Comparison of ENCODE assay signal across 24 mouse cellular contexts in genomic region chr9:122153436-122153835, GRCm38 (mm10).
"Had no signal": no experiment of that assay in that cellular context is flagged by ENCODE, and none has a peak within 500 bp of the region (broad histone marks: within the 10 kb centered on the region; RNA-seq: fewer than 3 reads in every experiment).

No protein-coding gene starts in this region.

- H3K4me2 ChIP-seq: heart, embryonic 12.5 days; hindbrain, embryonic 12.5 days; hindbrain, embryonic 14.5 days; limb, embryonic 12.5 days; liver, embryonic 11.5 days; liver, embryonic 13.5 days; liver, embryonic 15.5 days had no signal

- H3K9ac ChIP-seq: heart, embryonic 12.5 days; hindbrain, embryonic 12.5 days; hindbrain, embryonic 14.5 days; limb, embryonic 12.5 days; liver, embryonic 13.5 days; liver, embryonic 15.5 days; liver, postnatal 0 days had no signal

- H3K4me3 ChIP-seq: heart, embryonic 12.5 days; hindbrain, embryonic 10.5 days; hindbrain, embryonic 12.5 days; layer of hippocampus, adult 2 months; left cerebral cortex, adult 2 months; limb, embryonic 10.5 days; limb, embryonic 12.5 days; liver, embryonic 13.5 days; liver, embryonic 15.5 days had no signal

- H3K27ac ChIP-seq: hindbrain, embryonic 10.5 days; hindbrain, embryonic 12.5 days; hindbrain, embryonic 14.5 days; layer of hippocampus, adult 2 months; left cerebral cortex, adult 2 months; limb, embryonic 10.5 days; limb, embryonic 12.5 days; liver, embryonic 13.5 days; liver, embryonic 15.5 days had no signal

- DNase-seq: gastrocnemius, postnatal 14 days; gastrocnemius, postnatal 36 days; heart, postnatal 4 days; kidney, adult 18-20 months; kidney, adult 8-10 months; kidney, postnatal 10 days; kidney, postnatal 25 days; kidney, postnatal 4 days; liver; liver, embryonic 13.5 days; liver, postnatal 0 days had no signal

- H3K9me3 ChIP-seq: hindbrain, embryonic 10.5 days; hindbrain, embryonic 12.5 days; limb, embryonic 10.5 days; limb, embryonic 12.5 days; liver, embryonic 13.5 days; liver, embryonic 15.5 days had no signal

- H3K27me3 ChIP-seq: heart, embryonic 12.5 days; hindbrain, embryonic 12.5 days; limb, embryonic 12.5 days; liver, embryonic 13.5 days; liver, embryonic 15.5 days had no signal

- ATAC-seq: hindbrain, embryonic 16.5 days; inflammation-experienced regulatory T-cells, adult 6 months; intestine, embryonic 16.5 days; liver, postnatal 0 days had no signal

- H3K4me1 ChIP-seq: hindbrain, embryonic 10.5 days; hindbrain, embryonic 12.5 days; limb, embryonic 10.5 days had no signal
